Mouse (Mus musculus) heart, embryonic 16.5 days (tissue): ENCODE results near the gene Prkce. TPM values are rescaled to one million over a fixed set of nuclear protein-coding genes. Genes with fewer than 3 reads are reported as not detected.

Experiments used
- ATAC-seq: fragments of 200-750 bp; cut with Nextera tagmentation; replicated peaks from 2 replicates; pipeline ENCODE4 v1.8.0; 2017; ENCODE audit warnings: moderate number of reproducible peaks; ENCODE audit not compliant: insufficient read depth, low FRiP score; ENCODE audit errors: extremely low read depth
- H3K27ac ChIP-seq: fragments of 300-500 bp; sonication (generic); 2 replicates; pipeline ENCODE4 v1.5.1; 2014; ENCODE audit warnings: mild to moderate bottlenecking, low read length, control low read depth, moderate library complexity
- H3K27me3 ChIP-seq: fragments of 300-500 bp; sonication (generic); 2 replicates; pipeline ENCODE4 v1.6.1; 2014; ENCODE audit warnings: low read length, mixed read lengths; ENCODE audit not compliant: control insufficient read depth, insufficient read depth
- H3K36me3 ChIP-seq: fragments of 300-500 bp; sonication (generic); 2 replicates; pipeline ENCODE4 v1.6.1; 2014; ENCODE audit not compliant: control insufficient read depth, insufficient read depth
- H3K4me1 ChIP-seq: fragments of 300-500 bp; sonication (generic); 2 replicates; pipeline ENCODE4 v1.6.1; 2014; ENCODE audit warnings: low read length, mixed read lengths; ENCODE audit not compliant: control insufficient read depth, insufficient read depth
- H3K4me2 ChIP-seq: fragments of 300-500 bp; sonication (generic); 2 replicates; pipeline ENCODE4 v1.6.1; 2014; ENCODE audit warnings: low read depth, mild to moderate bottlenecking, control low read depth, low read length
- H3K4me3 ChIP-seq: fragments of 300-500 bp; sonication (generic); 2 replicates; pipeline ENCODE4 v1.5.1; 2014; ENCODE audit warnings: mild to moderate bottlenecking, control low read depth, low read length
- H3K9ac ChIP-seq: fragments of 300-500 bp; sonication (generic); 2 replicates; pipeline ENCODE4 v1.6.1; 2014; ENCODE audit warnings: low read length, control low read depth
- H3K9me3 ChIP-seq: fragments of 300-500 bp; sonication (generic); replicated peaks from 2 replicates; pipeline ENCODE4 v1.6.1; 2016; ENCODE audit warnings: low read length; ENCODE audit not compliant: control insufficient read depth
- WGBS: fragments of 180-500 bp; shearing (Covaris S2); extraction: QIAGEN DNeasy Blood & Tissue Kit; methylation state at CpG from one replicate; pipeline ENCODE4 v1.1.7; 2014; 5-methylcytosine and 5-hydroxymethylcytosine counted together
- polyA plus RNA-seq: library from polyadenylated mRNA; unstranded; fragments of >200 nt; fragmentation: Nextera tagmentation; extraction: Ambion mirVana; gene quantifications from 2 replicates; pipeline ENCODE4 v1.2.1, GENCODE M21; 2015

Prkce gene
- polyA plus RNA-seq, 1 experiment from 2014 or later = 6.0 TPM

DNA sequence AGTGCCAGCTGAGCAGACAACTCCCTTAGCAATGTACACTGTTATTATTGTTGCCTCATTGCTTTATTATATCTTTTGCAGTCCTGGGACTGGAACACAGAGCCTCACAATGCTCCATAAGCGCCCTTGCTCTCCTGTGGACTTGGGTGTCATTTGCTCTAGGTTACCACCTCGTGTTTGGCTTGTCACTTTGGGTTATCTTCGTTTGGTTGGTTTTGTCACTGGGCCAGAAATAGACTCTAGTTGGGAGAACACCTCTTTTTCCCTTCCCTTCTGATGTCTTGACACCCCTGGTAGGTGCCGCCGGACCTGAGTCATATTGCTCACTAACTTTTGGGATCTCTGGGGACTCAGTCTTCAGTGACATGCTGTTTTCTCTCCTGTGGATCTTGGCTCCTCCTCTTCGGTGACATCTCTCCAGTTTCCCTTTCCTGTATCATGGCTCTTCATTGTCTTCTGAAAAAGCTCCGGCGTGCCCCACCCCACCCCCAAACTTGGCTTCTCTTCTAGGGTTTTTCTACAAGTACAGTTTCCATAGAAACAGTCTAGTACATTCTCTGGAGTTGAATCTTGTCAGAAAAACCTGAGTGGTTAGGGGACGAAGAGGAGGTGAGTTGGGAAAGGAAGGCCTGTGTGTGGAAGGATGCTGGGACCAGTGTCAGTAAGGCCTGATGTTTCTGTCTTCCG, 68.6 kb downstream of the Prkce start:
- Histone ChIP-seq H3K4me1 (peaks cover 24% of the 10 kb centered on the region), H3K27ac (no peak overlapping the region), H3K4me3 (no peak overlapping the region), H3K27me3 (no peaks in the 10 kb centered on the region), H3K4me2 (no peak overlapping the region), H3K9me3 (peaks cover 3% of the 10 kb centered on the region; the same call in 1 of the 2 replicates), H3K9ac (no peak overlapping the region), H3K36me3 (no peaks in the 10 kb centered on the region)
- no peak for ATAC-seq
- 67% methylated on average over 10 of the region's 10 CpGs for WGBS

GRCm38 (mm10) chr17:86236861-86237763, 69.5 kb downstream of the Prkce start:
- 70% methylated on average over 16 of the region's 16 CpGs for WGBS
- ATAC-seq = peak; percentile 77
- Histone ChIP-seq H3K4me1 (peaks cover 15% of the 10 kb centered on the region), H3K27me3 (no peaks in the 10 kb centered on the region), H3K27ac (no peak overlapping the region), H3K9me3 (peaks cover 3% of the 10 kb centered on the region; the same call in 1 of the 2 replicates), H3K4me2 (no peak overlapping the region), H3K9ac (no peak overlapping the region), H3K36me3 (no peaks in the 10 kb centered on the region), H3K4me3 (no peak overlapping the region)

- no peak for ATAC-seq
- no peak overlapping the region for H3K27ac ChIP-seq
- H3K4me3 ChIP-seq = no peak overlapping the region
- WGBS = 67% methylated on average over 9 of the region's 9 CpGs
- no peaks in the 10 kb centered on the region; the same call in 1 of the 2 replicates for H3K9me3 ChIP-seq
- H3K4me2 ChIP-seq = no peak overlapping the region
- H3K4me1 ChIP-seq = peaks cover 4% of the 10 kb centered on the region; the same call in 1 of the 2 replicates
- no peaks in the 10 kb centered on the region for H3K27me3 ChIP-seq
- H3K36me3 ChIP-seq = no peaks in the 10 kb centered on the region
- H3K9ac ChIP-seq = no peak overlapping the region
These were observed 74.7 kb downstream of the Prkce start for GRCm38 (mm10) chr17:86242291-86242690.

- no peaks in the 10 kb centered on the region; the same call in 1 of the 2 replicates for H3K9me3 ChIP-seq
- 76% methylated on average over 16 of the region's 16 CpGs for WGBS
- no peaks in the 10 kb centered on the region for H3K36me3 ChIP-seq
- H3K27me3 ChIP-seq = no peaks in the 10 kb centered on the region
- H3K9ac ChIP-seq = no peak overlapping the region
- no peak for ATAC-seq
- H3K4me2 ChIP-seq = no peak overlapping the region
- peaks cover 4% of the 10 kb centered on the region; the same call in 1 of the 2 replicates for H3K4me1 ChIP-seq
- H3K4me3 ChIP-seq = no peak overlapping the region
- no peak overlapping the region for H3K27ac ChIP-seq
These were observed 75.5 kb downstream of the Prkce start for GRCm38 (mm10) chr17:86243109-86243527.

DNA sequence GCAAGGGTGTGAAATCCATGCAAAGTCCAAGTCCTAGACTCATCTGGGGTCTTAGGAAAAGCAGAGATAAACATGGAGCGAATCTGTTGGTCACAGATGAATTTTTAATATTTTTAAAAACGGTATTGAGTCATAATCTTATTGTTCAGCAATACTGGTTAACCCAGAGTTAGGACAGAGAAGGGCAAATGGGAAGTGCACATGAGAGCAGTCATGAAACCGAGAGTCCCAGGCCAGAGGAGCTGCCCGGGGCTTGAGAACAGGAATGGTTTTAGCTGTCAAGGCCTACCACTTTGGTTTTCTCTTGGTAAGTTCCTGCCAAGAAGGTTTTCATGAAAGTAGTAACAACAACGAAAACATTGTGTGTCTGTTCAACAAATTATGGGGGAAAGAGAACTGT, 76.8 kb downstream of the Prkce start:
- 89% methylated on average over 5 of the region's 5 CpGs for WGBS

DNA sequence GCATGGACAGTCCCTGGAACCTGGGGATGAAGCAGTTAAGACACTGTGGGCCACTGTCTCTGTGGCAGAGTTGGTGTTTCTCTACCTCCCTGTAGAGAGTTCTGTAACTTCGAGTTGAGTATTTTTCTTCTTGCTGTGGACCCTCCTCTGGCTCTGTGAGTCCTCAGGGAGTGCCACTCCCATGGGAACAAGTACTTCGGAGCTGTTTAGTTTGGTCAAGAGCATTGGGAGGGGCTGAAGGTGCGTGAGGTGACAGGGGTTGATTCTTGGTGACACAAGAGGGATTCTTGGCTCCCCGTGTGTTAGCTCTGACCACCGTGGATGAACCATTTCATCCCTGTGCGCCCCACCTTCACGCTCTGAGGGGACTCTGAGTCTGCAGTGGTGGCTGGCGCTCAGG, 81.2 kb downstream of the Prkce start:
- ATAC-seq = no peak
- no peaks in the 10 kb centered on the region; the same call in 1 of the 2 replicates for H3K9me3 ChIP-seq
- H3K4me3 ChIP-seq = no peak overlapping the region
- H3K27ac ChIP-seq = no peak overlapping the region
- 81% methylated on average over 8 of the region's 8 CpGs for WGBS
- H3K4me1 ChIP-seq = peaks cover 8% of the 10 kb centered on the region; the same call in 1 of the 2 replicates
- no peak overlapping the region for H3K4me2 ChIP-seq
- H3K27me3 ChIP-seq = no peaks in the 10 kb centered on the region
- H3K9ac ChIP-seq = no peak overlapping the region
- no peaks in the 10 kb centered on the region for H3K36me3 ChIP-seq

More for the DNA sequence above, 76.8 kb downstream of the Prkce start:
- peaks cover 4% of the 10 kb centered on the region; the same call in 1 of the 2 replicates for H3K4me1 ChIP-seq
- no peaks in the 10 kb centered on the region; the same call in 1 of the 2 replicates for H3K9me3 ChIP-seq
- no peak overlapping the region for H3K27ac ChIP-seq
- H3K27me3 ChIP-seq = no peaks in the 10 kb centered on the region
- H3K36me3 ChIP-seq = no peaks in the 10 kb centered on the region
- H3K4me3 ChIP-seq = no peak overlapping the region
- no peak overlapping the region for H3K9ac ChIP-seq
- no peak for ATAC-seq
- H3K4me2 ChIP-seq = no peak overlapping the region

- Histone ChIP-seq H3K27ac (no peak overlapping the region), H3K4me1 (peaks cover 8% of the 10 kb centered on the region), H3K36me3 (no peaks in the 10 kb centered on the region), H3K27me3 (no peaks in the 10 kb centered on the region), H3K9me3 (no peaks in the 10 kb centered on the region; the same call in 1 of the 2 replicates), H3K9ac (no peak overlapping the region), H3K4me2 (no peak overlapping the region), H3K4me3 (no peak overlapping the region)
- WGBS = 77% methylated on average over 21 of the region's 21 CpGs
- no peak for ATAC-seq
These were observed 82.2 kb downstream of the Prkce start for GRCm38 (mm10) chr17:86249499-86250405.

DNA sequence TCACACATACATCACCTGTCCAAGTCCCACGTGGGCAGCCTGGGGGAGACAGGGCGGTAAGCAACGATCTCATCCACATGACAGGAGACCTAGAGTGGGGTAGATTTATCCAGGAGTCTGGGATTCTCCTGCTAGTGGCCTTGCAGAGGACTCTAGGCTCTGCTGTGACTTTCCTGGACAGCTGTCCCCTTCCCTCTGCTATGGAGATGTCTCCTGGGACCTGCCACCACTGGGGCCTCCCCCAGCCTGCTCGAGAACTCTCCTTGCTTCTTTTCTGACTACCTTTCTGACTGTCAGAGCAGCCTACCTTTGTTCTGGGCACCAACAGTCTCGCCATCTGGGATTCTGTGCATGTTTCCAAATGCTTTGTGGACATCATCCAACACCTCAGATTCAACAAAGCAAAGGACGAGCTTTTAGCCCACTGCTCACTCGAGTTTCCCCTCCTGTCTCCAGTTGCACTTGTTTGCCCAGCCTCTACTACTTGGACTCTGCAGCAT, 82.9 kb downstream of the Prkce start:
- H3K36me3 ChIP-seq = no peaks in the 10 kb centered on the region
- 0 out of 2 replicates have a peak, but pooled peaks cover 3% of the 10 kb centered on the region for H3K9me3 ChIP-seq
- H3K4me1 ChIP-seq = peaks cover 8% of the 10 kb centered on the region
- ATAC-seq = no peak
- WGBS = 66% methylated on average over 7 of the region's 7 CpGs
- H3K27ac ChIP-seq = no peak overlapping the region
- H3K4me3 ChIP-seq = no peak overlapping the region
- no peak overlapping the region for H3K4me2 ChIP-seq
- no peaks in the 10 kb centered on the region for H3K27me3 ChIP-seq
- H3K9ac ChIP-seq = no peak overlapping the region
